Mouse (Mus musculus): ENCODE results near the gene Hist2h3c1.
"Not testable (repeated sequence)": the region's sequence is repeated elsewhere in the genome, so short reads cannot be mapped to it uniquely, and the experiment has no call there.

Gene Hist2h3c1

DNA sequence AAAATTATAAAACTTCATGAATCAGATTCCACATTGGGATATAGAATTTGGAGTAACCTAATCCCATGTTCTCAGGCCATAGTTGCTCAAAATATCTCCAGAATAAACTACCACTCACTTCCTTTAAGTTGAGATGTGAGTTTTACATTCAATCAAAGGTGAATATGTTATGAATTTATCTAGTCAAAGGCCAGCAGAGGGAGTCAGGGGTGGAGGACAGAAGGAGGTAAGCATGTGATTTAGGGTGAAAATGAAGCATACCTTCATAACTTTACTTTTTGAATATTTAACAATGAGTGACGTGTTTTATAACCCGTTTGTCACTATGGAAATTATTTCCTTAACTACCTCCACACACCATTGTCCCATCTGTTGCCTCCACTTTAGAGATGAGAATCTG is 11.6 kb upstream of the Hist2h3c1 start:
- no peak for DNase-seq (ENCODE audit: low spot score in 2 of 2)

DNA sequence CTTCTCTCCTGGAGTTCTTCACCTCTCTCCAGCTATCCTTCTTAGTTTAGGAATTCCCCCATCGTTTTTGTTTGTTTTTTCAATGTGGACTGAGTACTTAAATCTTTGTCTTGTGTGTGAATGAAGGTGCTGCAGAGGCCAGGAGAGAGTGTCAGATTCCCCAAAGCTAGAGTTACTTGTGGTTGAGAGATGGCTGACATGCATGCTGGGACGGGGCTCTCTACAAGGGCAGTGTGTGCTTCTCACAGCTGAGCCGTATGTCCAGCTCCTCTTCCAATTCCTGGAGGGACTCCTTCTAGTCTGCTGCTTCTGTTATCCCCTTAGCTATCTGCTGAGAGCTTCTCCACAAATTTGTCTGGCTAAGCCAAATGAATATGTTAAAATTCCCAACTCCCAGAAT is 10.6 kb upstream of the Hist2h3c1 start:
- no peak for DNase-seq (ENCODE audit: low spot score in 2 of 2)

DNA sequence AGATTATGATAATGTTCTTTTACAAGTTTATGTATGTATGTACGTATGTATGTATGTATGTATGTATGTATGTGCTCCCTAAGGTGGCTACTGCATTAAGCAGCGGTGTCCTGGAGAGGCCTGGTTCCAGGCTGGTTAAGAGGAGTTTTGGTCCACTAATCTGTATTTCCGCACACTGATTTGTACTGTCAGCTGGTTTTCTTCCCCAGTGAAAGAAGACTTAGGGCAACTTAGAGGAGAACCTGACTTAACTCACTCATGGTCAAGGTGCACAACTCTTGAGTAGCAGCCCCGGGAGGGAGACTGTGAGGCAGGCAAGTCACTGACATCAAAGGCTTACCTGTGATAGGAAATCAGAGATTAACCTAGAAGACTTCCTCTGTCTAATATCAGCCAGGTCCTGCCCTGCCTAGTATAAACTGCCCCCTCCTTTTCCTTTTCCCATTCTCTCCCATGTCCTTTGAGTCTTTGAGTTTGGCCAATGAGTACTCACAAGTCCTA is 9.6 kb upstream of the Hist2h3c1 start:
- no peak for DNase-seq (ENCODE audit: low spot score in 2 of 2)

- no peak for DNase-seq (ENCODE audit: low spot score in 2 of 2)
Observed at GRCm38 (mm10) chr3:96237335-96237903, 9.1 kb upstream of the Hist2h3c1 start.

DNA sequence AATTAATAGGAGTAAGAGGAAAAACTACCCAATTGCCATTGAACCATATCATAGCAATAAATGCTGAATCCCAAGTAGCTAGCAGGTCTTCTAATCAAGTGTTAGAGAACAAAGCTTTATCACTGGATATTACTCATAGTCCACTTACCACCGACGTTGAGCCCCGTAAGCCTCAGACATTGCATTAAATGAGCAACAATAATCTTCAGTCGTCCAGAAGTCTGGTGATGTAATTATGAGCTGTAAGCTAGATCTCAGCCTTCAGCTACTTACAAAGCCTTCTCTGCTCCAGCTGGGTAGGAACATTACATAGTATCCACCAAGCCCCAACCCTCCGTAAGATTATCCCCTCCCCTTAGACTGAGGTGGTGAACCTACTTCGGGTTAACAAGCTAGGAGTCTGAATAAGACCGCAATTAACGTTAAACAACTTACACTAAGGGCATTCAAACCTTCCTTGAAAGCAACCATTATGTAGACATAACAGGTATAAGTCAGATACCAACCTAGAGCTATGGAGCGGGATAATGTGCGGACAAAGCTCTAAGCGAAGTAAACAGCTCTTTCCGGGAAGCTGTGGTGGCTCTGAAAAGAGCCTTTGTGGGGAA is 8.5 kb upstream of the Hist2h3c1 start:
- DNase-seq (ENCODE audit: low spot score in 2 of 2), result no peak

- DNase-seq (ENCODE audit: low spot score in 2 of 2), result peak; percentile 56 to 61
Observed at GRCm38 (mm10) chr3:96238954-96239793, 7.3 kb upstream of the Hist2h3c1 start, which contains the start of gene Hist2h3c2. TSS of gene Hist2h3c2 (minus strand) at chr3:96239127.

DNA sequence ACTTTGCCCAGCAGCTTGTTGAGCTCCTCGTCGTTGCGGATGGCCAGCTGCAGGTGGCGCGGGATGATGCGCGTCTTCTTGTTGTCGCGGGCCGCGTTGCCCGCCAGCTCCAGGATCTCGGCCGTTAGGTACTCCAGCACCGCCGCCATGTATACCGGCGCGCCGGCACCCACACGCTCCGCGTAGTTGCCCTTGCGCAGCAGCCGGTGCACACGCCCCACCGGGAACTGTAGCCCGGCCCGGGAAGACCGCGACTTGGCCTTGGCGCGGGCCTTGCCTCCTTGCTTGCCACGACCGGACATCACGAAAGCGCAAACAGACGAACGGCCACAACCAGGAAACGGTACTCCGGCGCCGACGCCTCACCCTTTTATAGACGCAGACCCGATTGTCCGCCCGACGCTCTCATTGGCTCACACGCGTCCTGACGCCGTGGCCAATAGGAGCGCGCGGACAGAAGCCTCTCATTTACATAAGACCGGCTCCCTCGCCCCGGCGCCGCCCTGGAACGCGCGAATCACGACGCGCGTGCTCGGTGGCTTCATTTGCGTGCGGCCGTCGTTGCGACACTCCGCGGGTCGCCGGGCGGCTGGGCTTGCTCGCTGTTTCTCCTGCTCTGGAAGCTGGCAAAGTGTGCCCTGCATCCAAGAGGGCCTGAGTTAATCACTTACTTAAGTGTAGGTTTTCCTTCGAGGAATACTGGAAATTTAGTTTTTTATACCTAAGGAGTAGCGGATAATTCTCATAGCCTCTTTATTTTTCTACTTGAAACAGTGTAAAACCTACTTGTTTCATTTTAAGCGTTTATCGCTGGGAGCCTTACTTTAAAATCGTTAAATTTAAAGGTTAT is 6.3 kb upstream of the Hist2h3c1 start, which contains the start of gene Hist2h2aa2:
Gene Hist2h2aa2 (minus strand): TSS at position 328 of the 850 bp plus-strand sequence.
- DNase-seq (ENCODE audit: low spot score in 2 of 2), result peak; percentile 94 to 95

DNA sequence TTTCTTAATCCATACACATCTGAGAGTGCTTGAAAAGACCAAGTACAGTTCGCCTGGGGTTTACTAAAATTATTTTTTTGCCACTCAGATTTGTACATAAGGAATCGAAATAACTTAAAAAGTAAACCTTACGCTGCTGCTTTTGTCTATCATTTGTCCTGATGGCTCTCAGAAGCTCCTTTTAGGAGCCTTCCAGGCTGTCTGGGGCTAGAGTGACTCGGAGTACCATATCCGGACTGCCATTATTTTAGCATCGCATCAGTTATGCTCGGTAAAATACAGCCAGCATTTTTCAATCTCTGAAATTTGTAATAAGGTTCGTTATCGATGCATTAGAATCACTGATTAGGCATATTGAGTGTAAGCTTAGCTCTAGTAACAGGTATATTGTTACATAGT is 5.7 kb upstream of the Hist2h3c1 start:
- no peak for DNase-seq (ENCODE audit: low spot score in 2 of 2)

- no peak for DNase-seq (ENCODE audit: low spot score in 2 of 2)
Observed at GRCm38 (mm10) chr3:96243921-96244572, 2.4 kb upstream of the Hist2h3c1 start.

- peak; percentile 83 to 85 for DNase-seq (ENCODE audit: low spot score in 2 of 2)
Observed at GRCm38 (mm10) chr3:96245003-96245886, 1.2 kb upstream of the Hist2h3c1 start, which contains the start of gene Hist2h2aa1. TSS of gene Hist2h2aa1 (plus strand) at chr3:96245497.

GRCm38 (mm10) chr3:96246018-96246417 is 467 bp upstream of the Hist2h3c1 start:
- DNase-seq (ENCODE audit: low spot score in 2 of 2), result not testable (repeated sequence)

GRCm38 (mm10) chr3:96247356-96248140 is 1.1 kb downstream of the Hist2h3c1 start:
- no peak for DNase-seq (ENCODE audit: low spot score in 2 of 2)

- DNase-seq (ENCODE audit: low spot score in 2 of 2), result no peak
Observed at GRCm38 (mm10) chr3:96248141-96249033, 1.9 kb downstream of the Hist2h3c1 start.

DNA sequence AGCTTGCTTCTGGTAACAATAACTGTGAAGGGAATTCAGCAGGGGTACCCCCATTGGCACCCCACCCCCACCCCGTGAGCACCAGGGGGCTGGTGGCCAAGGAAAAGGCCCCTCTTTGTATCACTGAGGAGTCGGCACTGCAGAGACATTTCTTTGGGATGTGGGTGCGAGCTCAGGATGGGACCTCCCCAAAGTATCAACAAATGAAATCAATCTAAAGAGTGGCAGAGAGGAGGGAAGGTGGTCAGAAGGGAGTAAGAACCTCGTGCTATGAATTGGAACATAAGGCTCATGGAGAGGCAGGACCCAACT is 2.5 kb downstream of the Hist2h3c1 start:
- DNase-seq (ENCODE audit: low spot score in 2 of 2), result no peak

- no peak for DNase-seq (ENCODE audit: low spot score in 2 of 2)
Observed at GRCm38 (mm10) chr3:96250890-96251289, 4.4 kb downstream of the Hist2h3c1 start.

DNA sequence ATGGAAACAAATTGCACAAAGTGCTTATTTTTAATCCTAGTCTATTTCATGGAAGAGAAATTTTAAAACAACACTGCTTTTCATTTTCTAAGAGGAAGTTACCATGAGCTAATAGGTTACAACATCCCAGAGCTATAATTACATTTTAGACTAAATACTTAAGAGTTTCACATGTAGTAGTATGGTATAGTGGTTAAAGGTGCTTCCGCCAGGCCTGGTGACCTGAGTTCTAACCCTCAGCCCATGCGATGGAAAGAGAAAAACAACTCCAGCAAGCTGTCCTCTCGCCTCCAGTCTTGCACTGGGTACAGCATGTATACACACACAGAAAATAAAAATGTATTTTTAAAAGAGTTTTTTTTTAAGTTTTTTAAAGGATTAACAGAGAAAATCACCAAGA is 5.3 kb downstream of the Hist2h3c1 start:
- no peak for DNase-seq (ENCODE audit: low spot score in 2 of 2)

GRCm38 (mm10) chr3:96254683-96255355 is 8.3 kb downstream of the Hist2h3c1 start:
- DNase-seq (ENCODE audit: low spot score in 2 of 2), result no peak

All from spleen, postnatal 36 days (tissue).